Mouse (Mus musculus) hindbrain, embryonic 13.5 days (tissue): ENCODE measurements at regions not wholly inside any gene's neighbourhood (a gene's known extent, or its start where the extent isn't known, plus 50 kb on each side); places are given as distances from the start of the nearest gene placed in this dataset.

Experiments used
- ATAC-seq: fragments of 200-750 bp; cut with Nextera tagmentation; 2 replicates; pipeline ENCODE4 v1.8.0; 2017; ENCODE audit warnings: moderate TSS enrichment; ENCODE audit not compliant: low FRiP score
- H3K27ac ChIP-seq: fragments of 300-500 bp; sonication (generic); 2 replicates; pipeline ENCODE4 v1.5.1; 2015; ENCODE audit warnings: inconsistent platforms, mild to moderate bottlenecking, moderate library complexity
- H3K27me3 ChIP-seq: fragments of 300-500 bp; sonication (generic); 2 replicates; pipeline ENCODE4 v1.6.1; 2015; ENCODE audit warnings: mild to moderate bottlenecking, inconsistent platforms
- H3K36me3 ChIP-seq: fragments of 300-500 bp; sonication (generic); 2 replicates; pipeline ENCODE4 v1.6.1; 2015; ENCODE audit warnings: mild to moderate bottlenecking, inconsistent platforms
- H3K4me1 ChIP-seq: fragments of 300-500 bp; sonication (generic); replicated peaks from 2 replicates; pipeline ENCODE4 v1.6.1; 2015; ENCODE audit warnings: inconsistent platforms
- H3K4me2 ChIP-seq: fragments of 300-500 bp; sonication (generic); 2 replicates; pipeline ENCODE4 v1.6.1; 2015; ENCODE audit warnings: inconsistent platforms, mild to moderate bottlenecking, moderate library complexity
- H3K4me3 ChIP-seq: fragments of 300-500 bp; sonication (generic); 2 replicates; pipeline ENCODE4 v1.5.1; 2015; ENCODE audit warnings: mild to moderate bottlenecking, inconsistent platforms
- H3K9ac ChIP-seq: fragments of 300-500 bp; sonication (generic); 2 replicates; pipeline ENCODE4 v1.6.1; 2015; ENCODE audit warnings: mild to moderate bottlenecking, inconsistent platforms
- H3K9me3 ChIP-seq: fragments of 300-500 bp; sonication (generic); 2 replicates; pipeline ENCODE4 v1.6.1; 2016; ENCODE audit warnings: inconsistent platforms
- WGBS: fragments of 180-500 bp; shearing (Covaris S2); methylation state at CpG from one replicate; pipeline ENCODE4 v1.1.7; 2015; 5-methylcytosine and 5-hydroxymethylcytosine counted together

DNA sequence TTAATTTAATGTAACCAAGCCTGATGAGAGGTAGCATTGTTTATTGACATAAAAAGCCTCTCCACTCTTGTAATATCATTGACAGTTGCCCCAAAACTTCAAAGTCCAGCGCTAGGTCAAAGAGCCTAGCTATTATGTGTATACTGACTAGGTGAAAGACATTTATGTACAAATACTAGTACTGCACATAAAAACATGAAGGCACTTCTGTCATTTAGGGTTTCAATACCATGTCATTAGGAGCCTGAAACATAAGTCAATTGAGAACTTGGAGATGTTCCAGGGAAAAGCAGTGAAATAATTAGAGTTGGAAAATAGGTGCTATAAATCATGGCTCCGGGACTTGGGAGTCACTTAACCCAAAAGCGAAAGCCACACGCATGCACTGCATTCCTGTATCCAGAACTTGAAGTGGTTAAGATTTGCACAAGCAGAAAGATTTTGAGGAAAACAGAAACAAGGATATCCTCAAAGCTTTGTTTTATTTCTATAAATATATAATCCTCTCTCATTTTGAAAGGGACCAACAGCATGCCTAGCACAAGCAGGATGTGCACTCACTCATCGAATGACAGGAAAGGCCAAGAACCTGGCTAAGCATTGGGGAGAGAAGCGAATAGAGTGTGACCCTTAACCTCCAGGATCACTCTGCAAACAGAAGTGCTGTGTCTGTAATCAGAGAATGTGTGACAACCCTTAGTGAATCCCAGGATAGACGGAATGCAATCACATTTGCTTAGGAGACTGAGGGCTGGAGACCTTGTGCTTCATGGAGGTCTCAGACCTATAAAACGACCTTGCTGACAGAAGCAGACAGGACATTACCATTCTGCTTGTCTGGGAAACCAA is 176.3 kb upstream of the Crim1 start:
- WGBS = 41% methylated on average over 8 of the region's 8 CpGs
- H3K27ac ChIP-seq = peak overlapping the region; percentile 69

DNA sequence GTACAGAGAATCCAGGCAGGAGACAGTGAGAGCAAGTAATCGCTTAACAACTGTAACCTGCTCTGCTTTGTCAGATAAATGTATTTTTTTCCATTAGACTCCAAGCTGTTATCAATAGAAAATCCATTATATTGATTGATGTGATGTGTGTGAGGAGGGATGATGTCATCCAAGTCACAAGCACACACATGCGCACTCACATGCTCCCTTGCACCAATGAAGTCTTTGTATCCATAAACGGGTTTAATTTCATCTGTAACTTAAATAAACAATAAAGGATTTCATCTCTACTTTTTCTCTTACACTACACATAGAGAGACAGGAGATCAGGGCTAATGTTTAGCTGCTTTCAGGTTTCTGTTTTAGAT is 175.7 kb upstream of the Crim1 start:
- Histone ChIP-seq H3K4me2 (no peak overlapping the region), H3K4me3 (no peak overlapping the region), H3K27ac (peak overlapping the region; percentile 69), H3K9ac (peak overlapping the region; percentile 40; the same call in 1 of the 2 replicates), H3K9me3 (no peaks in the 10 kb centered on the region), H3K36me3 (no peaks in the 10 kb centered on the region), H3K4me1 (peaks cover 22% of the 10 kb centered on the region), H3K27me3 (no peaks in the 10 kb centered on the region)
- 57% methylated on average over 3 of the region's 3 CpGs for WGBS
- ATAC-seq = peak; percentile 33; the same call in 1 of the 2 replicates

More for the DNA sequence above, 176.3 kb upstream of the Crim1 start:
- no peak overlapping the region for H3K4me2 ChIP-seq
- no peaks in the 10 kb centered on the region for H3K27me3 ChIP-seq
- peaks cover 22% of the 10 kb centered on the region for H3K4me1 ChIP-seq
- ATAC-seq = peak; percentile 27; the same call in 1 of the 2 replicates
- H3K9me3 ChIP-seq = no peaks in the 10 kb centered on the region
- peak overlapping the region; percentile 40; the same call in 1 of the 2 replicates for H3K9ac ChIP-seq
- H3K4me3 ChIP-seq = no peak overlapping the region
- no peaks in the 10 kb centered on the region for H3K36me3 ChIP-seq

DNA sequence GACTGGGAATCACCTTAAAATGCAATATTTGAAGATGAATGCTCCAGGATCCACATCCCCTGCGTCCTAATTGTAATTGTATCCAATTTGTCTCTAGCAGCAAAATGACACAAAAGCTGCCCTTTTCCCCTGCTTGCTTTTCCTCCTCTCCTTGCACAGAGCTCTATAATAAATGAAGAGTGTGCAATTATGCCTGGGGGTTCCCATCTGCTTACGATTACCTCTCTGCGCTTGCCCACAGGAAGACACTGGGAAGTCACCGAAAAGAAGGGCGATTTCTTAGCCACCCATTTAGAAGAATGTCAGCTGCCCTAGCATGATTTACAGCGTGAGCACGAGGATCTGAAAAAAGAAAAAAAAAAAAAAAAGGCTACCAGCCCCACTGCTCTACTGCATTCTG is 174.8 kb upstream of the Crim1 start:
- ATAC-seq = 0 out of 2 replicates have a peak, but pooled peaks have one; percentile 50
- no peak overlapping the region for H3K9ac ChIP-seq
- WGBS = 33% methylated on average over 7 of the region's 7 CpGs
- H3K9me3 ChIP-seq = no peaks in the 10 kb centered on the region
- H3K4me3 ChIP-seq = no peak overlapping the region
- H3K4me2 ChIP-seq = no peak overlapping the region
- no peaks in the 10 kb centered on the region for H3K27me3 ChIP-seq
- H3K36me3 ChIP-seq = no peaks in the 10 kb centered on the region
- peak overlapping the region; percentile 65 for H3K27ac ChIP-seq
- H3K4me1 ChIP-seq = peaks cover 22% of the 10 kb centered on the region

DNA sequence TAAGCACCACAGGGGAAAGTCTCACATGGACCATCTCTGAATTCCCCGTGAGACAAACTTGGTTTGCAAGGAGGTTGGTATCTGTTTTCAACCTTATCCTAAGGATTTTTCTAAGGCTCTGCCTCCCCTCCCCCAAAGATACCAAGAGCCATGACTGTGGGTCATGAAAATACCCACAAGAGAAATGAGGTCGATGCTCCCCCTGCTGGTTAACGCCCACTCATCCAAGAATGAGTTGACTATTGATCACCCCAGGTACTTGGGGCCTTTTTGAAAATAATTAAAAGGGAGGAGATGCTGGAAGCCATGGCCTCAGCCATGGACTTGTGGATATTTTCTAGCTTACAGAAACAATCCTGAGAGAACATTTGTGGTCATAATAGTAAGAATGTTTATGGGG is 164.4 kb upstream of the Crim1 start:
- Histone ChIP-seq H3K36me3 (no peaks in the 10 kb centered on the region), H3K4me1 (no peaks in the 10 kb centered on the region), H3K9ac (no peak overlapping the region), H3K4me2 (no peak overlapping the region), H3K27me3 (no peaks in the 10 kb centered on the region), H3K27ac (no peak overlapping the region), H3K4me3 (no peak overlapping the region), H3K9me3 (no peaks in the 10 kb centered on the region)
- 86% methylated on average over 3 of the region's 3 CpGs for WGBS
- ATAC-seq = no peak

DNA sequence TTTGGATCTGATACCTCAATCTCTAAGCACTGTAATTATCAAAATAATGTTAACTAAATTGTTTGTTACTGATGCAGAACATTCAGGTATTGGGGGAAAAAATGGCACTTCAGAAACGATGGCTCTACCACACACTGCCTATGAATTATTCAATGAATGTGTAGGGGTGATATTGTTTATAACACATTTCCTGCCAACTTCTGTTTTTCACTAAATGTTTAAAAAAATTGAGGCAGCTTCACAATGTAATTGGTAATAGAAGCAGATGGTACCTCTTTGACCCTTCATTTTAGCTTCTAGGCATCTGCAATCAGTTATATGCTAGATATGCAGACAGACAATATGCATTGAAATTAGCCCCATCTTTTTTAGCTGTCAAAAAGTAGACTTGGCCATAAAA is 159.7 kb upstream of the Crim1 start:
- Histone ChIP-seq H3K27me3 (no peaks in the 10 kb centered on the region), H3K9me3 (no peaks in the 10 kb centered on the region), H3K9ac (no peak overlapping the region), H3K4me1 (no peaks in the 10 kb centered on the region), H3K4me2 (no peak overlapping the region), H3K27ac (no peak overlapping the region), H3K36me3 (no peaks in the 10 kb centered on the region), H3K4me3 (no peak overlapping the region)
- 39% methylated on average over 1 of the region's 1 CpGs for whole genome bisulfite sequencing
- ATAC-seq = no peak

DNA sequence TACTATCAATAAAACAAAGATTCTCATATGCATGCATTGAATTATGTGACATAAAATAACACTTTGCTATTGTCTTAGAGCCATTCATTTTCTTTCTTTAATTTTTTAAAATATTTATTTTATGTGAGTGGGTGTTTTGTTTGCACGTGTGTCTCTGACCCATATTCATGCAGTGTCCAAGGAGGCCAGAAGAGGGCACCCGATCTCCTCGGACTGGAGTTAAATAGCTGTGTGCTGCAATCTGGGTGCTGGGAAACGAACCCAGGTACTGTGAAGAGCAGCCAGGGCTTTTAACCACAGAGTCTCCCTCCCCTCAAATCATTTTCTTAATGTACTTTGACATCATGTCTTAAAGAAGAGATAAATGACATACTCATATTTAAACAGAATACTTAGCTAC is 158.8 kb upstream of the Crim1 start:
- Histone ChIP-seq H3K36me3 (no peaks in the 10 kb centered on the region), H3K27me3 (no peaks in the 10 kb centered on the region), H3K4me2 (no peak overlapping the region), H3K4me3 (no peak overlapping the region), H3K9ac (no peak overlapping the region), H3K27ac (no peak overlapping the region), H3K9me3 (no peaks in the 10 kb centered on the region), H3K4me1 (no peaks in the 10 kb centered on the region)
- WGBS = 85% methylated on average over 4 of the region's 4 CpGs
- ATAC-seq = no peak

DNA sequence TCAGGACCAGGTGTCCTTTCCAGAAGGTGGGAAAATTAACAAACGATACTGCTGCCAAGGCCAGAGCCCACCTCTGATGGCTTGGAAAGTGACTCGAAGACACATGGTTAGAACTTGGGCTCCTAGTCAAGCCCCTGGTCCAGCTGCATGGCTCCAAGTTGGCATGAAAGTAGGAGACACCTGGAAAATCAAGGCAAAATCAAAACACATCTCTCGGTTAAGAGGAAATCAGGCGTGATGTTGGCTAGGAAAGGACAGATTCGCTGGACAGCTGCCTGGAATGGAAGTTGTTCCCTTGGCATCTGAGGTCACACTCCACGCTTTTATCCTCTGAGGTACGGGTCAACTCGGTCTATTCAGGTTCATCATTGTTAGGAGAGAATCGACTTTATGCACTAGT is 150.3 kb upstream of the Crim1 start:
- Histone ChIP-seq H3K36me3 (no peaks in the 10 kb centered on the region), H3K4me3 (no peak overlapping the region), H3K9ac (no peak overlapping the region), H3K27ac (no peak overlapping the region), H3K4me1 (no peaks in the 10 kb centered on the region), H3K9me3 (no peaks in the 10 kb centered on the region), H3K27me3 (no peaks in the 10 kb centered on the region), H3K4me2 (no peak overlapping the region)
- no peak for ATAC-seq
- 92% methylated on average over 9 of the region's 9 CpGs for WGBS

DNA sequence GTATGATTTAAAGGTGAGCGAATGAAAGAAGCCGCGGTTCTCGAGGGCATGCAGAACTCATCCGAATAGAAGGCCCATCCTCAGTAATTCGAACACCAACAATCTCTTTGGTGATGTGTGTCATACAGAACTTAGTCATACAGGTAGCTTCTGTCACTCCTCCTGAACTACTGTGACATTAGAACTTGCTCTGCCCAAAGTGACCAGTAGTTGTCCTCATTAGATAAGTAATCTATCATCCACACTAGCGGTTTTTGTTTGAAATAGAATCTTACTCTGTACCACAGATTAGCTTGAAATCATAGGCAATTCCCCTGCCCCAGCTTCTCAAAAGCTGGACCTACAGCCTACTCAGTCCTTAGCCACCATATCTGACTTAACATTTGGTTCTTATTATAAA is 149.8 kb upstream of the Crim1 start:
- no peak for ATAC-seq
- H3K4me1 ChIP-seq = no peaks in the 10 kb centered on the region
- no peaks in the 10 kb centered on the region for H3K27me3 ChIP-seq
- H3K9me3 ChIP-seq = no peaks in the 10 kb centered on the region
- H3K4me3 ChIP-seq = no peak overlapping the region
- no peak overlapping the region for H3K27ac ChIP-seq
- WGBS = 91% methylated on average over 7 of the region's 7 CpGs
- H3K9ac ChIP-seq = no peak overlapping the region
- H3K36me3 ChIP-seq = no peaks in the 10 kb centered on the region
- H3K4me2 ChIP-seq = no peak overlapping the region

DNA sequence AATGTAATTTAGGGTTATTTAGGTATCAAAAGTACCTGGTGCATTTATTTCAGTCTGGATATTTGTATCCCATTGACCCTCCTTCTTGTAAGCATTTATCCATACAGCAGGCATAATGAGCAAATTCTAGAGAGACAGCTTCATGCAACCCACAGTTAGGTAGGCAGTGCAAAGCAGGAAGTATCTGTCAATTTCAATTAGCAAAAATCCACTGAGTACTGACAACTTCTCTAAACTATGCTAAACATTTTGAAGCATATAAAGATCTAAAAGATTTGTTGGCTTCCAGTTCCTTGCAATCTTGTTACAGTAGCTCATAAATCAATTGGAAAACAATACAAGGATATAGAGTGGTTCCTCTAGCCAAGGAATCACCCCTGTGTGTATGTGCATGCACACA is 124.2 kb upstream of the Crim1 start:
- no peaks in the 10 kb centered on the region for H3K36me3 ChIP-seq
- H3K4me2 ChIP-seq = no peak overlapping the region
- no peak overlapping the region for H3K9ac ChIP-seq
- H3K9me3 ChIP-seq = no peaks in the 10 kb centered on the region
- no peak for ATAC-seq
- no peak overlapping the region for H3K4me3 ChIP-seq
- H3K27ac ChIP-seq = no peak overlapping the region
- H3K27me3 ChIP-seq = no peaks in the 10 kb centered on the region
- no peaks in the 10 kb centered on the region for H3K4me1 ChIP-seq

DNA sequence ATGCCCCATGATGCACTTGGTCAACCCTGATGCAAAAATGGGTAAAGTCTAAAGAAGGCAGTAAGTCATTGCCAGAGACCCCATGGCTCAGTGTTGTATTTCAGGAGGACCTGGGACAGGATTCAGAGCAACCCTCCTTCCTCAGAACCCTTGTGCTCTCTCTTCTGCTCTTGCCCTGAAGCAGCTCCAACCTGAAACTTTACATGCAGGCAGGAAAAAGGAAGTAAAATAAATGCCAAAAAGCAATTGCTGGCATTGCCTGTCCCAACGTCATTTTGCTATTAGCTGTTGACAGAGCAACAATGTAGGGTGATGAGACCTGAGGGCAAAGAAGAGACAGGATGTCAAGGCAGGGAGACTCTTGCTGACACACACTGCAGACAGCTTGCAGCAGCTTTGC is 121.7 kb upstream of the Crim1 start:
- Histone ChIP-seq H3K36me3 (no peaks in the 10 kb centered on the region), H3K4me3 (no peak overlapping the region), H3K4me1 (no peaks in the 10 kb centered on the region), H3K9me3 (no peaks in the 10 kb centered on the region), H3K27me3 (no peaks in the 10 kb centered on the region), H3K9ac (no peak overlapping the region), H3K27ac (no peak overlapping the region), H3K4me2 (no peak overlapping the region)
- 43% methylated on average over 1 of the region's 1 CpGs for whole genome bisulfite sequencing
- no peak for ATAC-seq

DNA sequence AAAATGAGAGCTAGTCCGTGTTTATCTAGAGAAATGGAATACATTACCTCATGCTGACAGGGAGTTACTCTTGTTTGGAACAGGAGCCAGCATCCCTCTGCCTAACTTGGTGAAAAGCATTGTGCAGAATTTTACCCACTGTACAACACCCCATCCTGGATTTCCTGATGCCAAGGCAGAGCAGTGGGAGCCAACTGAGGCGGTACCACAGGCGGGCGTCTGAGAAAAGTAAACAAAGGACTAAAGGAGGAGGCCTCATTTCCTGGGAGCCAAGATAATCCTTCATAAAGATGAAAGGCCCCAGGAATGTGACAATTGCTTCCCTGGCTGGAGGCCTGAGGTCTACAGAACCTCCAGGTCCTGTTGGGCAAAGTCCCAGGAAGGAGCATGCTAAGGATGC is 115.6 kb upstream of the Crim1 start:
- H3K27ac ChIP-seq = no peak overlapping the region
- H3K36me3 ChIP-seq = no peaks in the 10 kb centered on the region
- H3K9ac ChIP-seq = no peak overlapping the region
- no peaks in the 10 kb centered on the region for H3K27me3 ChIP-seq
- no peak overlapping the region for H3K4me2 ChIP-seq
- ATAC-seq = no peak
- WGBS = 46% methylated on average over 4 of the region's 4 CpGs
- H3K4me1 ChIP-seq = no peaks in the 10 kb centered on the region
- no peak overlapping the region for H3K4me3 ChIP-seq
- H3K9me3 ChIP-seq = no peaks in the 10 kb centered on the region

DNA sequence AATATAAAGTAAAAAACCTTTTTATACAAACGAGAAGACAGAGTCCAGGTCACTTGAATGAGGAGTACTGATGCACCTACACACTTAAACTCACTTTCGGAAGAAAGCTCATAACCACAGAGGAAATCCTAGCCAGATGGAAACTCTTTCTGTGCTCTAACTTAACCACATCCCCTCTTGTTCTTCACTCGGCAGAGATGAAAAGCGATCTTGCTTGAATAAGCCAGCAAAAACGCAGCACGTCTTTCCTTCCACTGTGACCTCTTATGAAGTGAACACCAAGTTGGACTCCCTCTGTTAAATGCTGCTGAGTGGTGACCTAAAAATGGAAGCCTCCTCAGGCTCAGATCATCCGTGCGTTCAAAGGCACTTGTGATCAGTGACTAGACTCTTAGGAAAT is 113.1 kb upstream of the Crim1 start:
- no peaks in the 10 kb centered on the region for H3K27me3 ChIP-seq
- no peaks in the 10 kb centered on the region for H3K36me3 ChIP-seq
- no peaks in the 10 kb centered on the region for H3K9me3 ChIP-seq
- no peak overlapping the region for H3K9ac ChIP-seq
- 85% methylated on average over 8 of the region's 8 CpGs for whole genome bisulfite sequencing
- no peak overlapping the region for H3K4me3 ChIP-seq
- H3K4me1 ChIP-seq = no peaks in the 10 kb centered on the region
- ATAC-seq = no peak
- H3K4me2 ChIP-seq = no peak overlapping the region
- no peak overlapping the region for H3K27ac ChIP-seq

DNA sequence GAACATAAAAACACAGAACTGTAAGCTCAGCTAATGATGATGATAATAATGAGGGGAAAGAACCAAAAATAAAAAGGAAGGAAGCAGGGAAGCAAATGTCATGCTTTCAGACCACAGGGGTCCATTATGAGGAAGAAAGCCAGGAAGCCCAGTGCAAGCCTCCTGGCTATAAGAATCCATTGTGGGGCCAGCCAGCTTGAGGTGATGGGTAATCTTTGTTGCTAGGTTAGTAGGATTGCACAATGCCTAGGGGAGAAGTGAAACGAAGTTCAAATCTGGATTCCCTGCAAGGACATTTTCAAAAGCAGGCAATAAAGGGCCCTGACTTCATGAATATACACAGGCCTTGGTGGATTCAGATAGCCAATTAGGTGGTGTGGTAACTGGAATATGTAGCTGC is 102.3 kb upstream of the Crim1 start:
- no peak for ATAC-seq
- H3K4me3 ChIP-seq = no peak overlapping the region
- no peaks in the 10 kb centered on the region for H3K9me3 ChIP-seq
- no peak overlapping the region for H3K4me2 ChIP-seq
- H3K9ac ChIP-seq = no peak overlapping the region
- H3K27ac ChIP-seq = no peak overlapping the region
- H3K4me1 ChIP-seq = no peaks in the 10 kb centered on the region
- no peaks in the 10 kb centered on the region for H3K36me3 ChIP-seq
- H3K27me3 ChIP-seq = no peaks in the 10 kb centered on the region
- 41% methylated on average over 1 of the region's 1 CpGs for WGBS
